Mouse (Mus musculus): ENCODE results near the gene Birc5. TPM values are rescaled to one million over a fixed set of nuclear protein-coding genes. Genes with fewer than 3 reads are reported as not detected.

Birc5 gene
- polyA plus RNA-seq, 1 experiment = 31.8 TPM

DNA sequence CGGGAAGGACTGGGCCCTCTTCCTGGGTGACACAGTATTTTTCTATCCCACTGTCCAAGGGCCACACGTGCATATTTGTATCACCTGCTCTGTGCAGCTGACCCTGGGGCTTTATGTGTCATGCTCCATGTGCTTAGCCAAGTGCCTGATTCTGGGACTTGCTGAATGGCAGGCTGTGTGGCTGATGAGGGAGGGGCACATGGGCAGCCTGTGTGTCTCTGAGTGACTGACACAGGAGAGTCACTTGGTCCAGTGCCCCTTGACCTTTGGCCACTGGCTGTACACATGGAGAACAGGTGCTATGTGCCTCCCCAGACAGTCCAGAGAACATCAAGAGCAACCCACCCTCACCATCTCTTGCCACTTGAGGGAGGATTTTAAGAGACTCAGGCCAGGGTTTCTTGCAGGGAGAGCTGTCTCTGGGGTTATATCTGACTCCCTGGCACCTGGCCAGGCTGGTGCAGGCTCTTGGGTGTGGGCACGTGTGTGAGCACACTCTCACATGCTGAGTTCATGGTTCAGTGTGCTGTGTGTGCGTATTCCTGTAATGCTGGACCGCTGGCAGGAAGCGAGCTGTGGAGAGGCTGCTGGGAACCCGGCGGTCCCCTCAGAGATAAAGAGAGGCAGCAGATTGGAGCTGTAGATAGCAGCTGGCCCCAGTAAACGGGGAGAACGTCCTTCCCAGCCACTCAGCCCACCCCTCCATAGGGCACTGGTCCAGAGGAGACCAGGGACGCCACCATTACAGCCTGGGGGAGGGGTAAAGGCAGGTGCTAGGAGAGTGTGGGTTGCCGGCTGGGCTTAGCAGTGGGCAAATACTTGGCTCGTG is 29.1 kb downstream of the Birc5 start:
- TF ChIP-seq CTCF (IDR thresholded peaks at IDR 0.05; ENCODE audit: borderline replicate concordance, extremely low read depth, insufficient read depth, insufficient read length) = no peak
- no peak for TF ChIP-seq POLR2A (IDR thresholded peaks at IDR 0.05; ENCODE audit: borderline replicate concordance, extremely low read depth, insufficient read depth, insufficient read length, poor library complexity, severe bottlenecking)
- peak; percentile 82 for DNase-seq (ENCODE audit: low read depth)

DNA sequence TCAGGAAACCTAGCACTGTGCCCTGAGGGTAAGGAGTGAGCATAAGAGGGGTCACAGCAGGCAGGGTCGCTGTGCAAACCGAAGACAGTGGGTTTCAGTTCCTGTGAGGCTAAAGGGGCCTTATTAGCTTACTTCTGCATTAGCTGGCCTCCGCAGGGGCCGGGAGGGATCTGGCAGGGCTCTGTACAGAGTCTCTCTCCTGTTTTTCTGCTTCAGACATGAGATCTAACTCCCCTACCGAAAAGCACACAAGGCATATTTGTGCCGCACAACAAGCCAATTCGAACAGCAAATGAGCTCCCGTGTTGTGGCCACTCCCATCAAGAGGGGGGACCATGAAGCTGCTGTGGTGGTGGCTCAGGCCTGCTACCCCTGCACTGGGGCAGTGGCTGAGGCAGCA is 29.8 kb downstream of the Birc5 start:
- DNase-seq (ENCODE audit: low read depth) = peak; percentile 64

DNA sequence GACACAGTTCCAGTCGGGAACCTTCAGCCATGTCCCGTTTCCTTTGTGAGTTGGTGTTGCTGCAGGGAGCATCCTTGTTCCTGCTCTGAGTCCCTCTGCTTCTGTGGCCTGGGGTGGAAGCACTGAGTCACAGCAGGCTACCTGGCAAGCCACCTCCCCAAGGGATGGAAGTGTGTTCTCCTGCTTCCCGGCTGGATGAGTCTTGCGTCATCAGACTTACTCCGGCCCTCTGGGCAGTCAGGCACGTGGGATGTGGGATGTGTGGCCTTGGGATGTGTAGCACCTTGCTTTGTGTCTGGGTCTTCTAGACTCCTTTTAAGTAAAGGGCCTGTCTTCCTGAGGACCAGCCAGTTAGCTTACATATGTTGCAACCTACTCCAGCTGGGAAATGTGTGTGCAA is 30.6 kb downstream of the Birc5 start:
- no peak for DNase-seq (ENCODE audit: low read depth)
- TF ChIP-seq POLR2A (IDR thresholded peaks at IDR 0.05; ENCODE audit: borderline replicate concordance, extremely low read depth, insufficient read depth, insufficient read length, poor library complexity, severe bottlenecking) (no peak), CTCF (IDR thresholded peaks at IDR 0.05; ENCODE audit: borderline replicate concordance, extremely low read depth, insufficient read depth, insufficient read length) (no peak)

More for the DNA sequence above, 29.8 kb downstream of the Birc5 start:
- TF ChIP-seq CTCF (IDR thresholded peaks at IDR 0.05; ENCODE audit: borderline replicate concordance, extremely low read depth, insufficient read depth, insufficient read length) (no peak), POLR2A (IDR thresholded peaks at IDR 0.05; ENCODE audit: borderline replicate concordance, extremely low read depth, insufficient read depth, insufficient read length, poor library complexity, severe bottlenecking) (no peak)

DNA sequence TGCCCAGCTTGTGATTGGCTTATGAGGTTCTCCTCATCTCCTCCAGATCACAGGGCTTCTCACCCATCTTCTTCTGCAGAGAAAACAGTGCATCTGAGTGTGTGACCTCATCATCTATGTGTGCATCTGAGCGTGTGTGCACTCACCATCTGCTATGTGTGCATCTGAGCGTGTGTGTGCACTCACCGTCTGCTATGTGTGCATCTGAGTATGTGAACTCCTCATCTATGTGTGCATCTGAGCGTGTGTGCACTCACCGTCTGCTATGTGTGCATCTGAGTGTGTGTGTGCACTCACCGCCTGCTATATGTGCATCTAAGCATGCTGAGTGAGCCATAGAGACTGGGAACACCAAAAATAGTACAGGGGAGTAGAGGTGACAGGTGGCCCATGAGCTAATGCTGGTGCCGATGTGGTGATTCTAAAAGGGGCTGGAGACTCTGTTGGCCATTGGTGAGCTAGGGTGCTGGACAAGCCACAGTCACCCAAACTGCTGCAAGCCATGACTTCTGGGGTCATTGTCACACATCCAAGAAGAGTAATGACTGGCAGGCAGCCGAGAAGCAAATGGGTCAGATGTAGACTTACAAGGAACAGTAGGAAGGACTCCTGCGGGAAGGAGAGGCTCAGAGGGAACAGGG is 31.4 kb downstream of the Birc5 start:
- no peak for TF ChIP-seq POLR2A (IDR thresholded peaks at IDR 0.05; ENCODE audit: borderline replicate concordance, extremely low read depth, insufficient read depth, insufficient read length, poor library complexity, severe bottlenecking)
- no peak for DNase-seq (ENCODE audit: low read depth)

DNA sequence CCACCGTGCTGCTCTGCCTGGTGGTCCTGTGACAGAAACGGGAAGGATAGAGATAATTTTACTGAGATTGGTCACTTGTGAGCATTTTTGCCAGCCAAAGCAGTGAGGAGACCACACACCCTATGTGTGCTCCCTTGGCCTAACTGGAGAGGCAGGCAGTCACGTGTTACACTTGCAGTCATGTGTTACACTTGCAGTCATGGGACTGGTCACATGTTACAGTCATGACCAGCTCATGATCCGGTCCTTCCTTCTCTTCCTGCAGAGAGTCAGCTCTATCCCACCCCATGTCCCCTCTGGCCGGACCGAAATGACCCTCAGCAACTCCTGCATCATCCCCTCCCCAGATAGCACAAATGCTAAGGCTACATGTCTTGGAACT is 31.9 kb downstream of the Birc5 start:
- no peak for DNase-seq (ENCODE audit: low read depth)
- TF ChIP-seq POLR2A (IDR thresholded peaks at IDR 0.05; ENCODE audit: borderline replicate concordance, extremely low read depth, insufficient read depth, insufficient read length, poor library complexity, severe bottlenecking) = no peak
- no peak for TF ChIP-seq CTCF (IDR thresholded peaks at IDR 0.05; ENCODE audit: borderline replicate concordance, extremely low read depth, insufficient read depth, insufficient read length)

DNA sequence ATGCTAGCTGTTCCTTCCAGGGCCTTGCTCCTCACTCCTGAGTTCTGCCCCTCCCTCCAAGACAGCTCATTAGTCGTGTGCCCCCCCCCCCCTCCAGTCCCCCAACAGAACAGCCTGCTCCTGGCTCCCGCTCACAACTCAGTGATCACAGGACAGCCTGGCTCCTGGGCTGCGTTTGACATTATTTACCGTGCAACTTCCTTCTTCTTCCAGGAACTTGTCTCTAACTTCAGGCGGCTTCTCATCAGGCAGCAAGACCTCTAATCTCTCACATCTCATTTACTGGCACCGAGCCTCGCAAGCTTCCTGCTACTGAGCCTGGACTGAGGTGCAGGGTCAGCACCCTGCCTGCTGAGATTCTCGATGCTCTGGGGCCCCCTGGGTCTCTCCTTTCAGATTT is 32.7 kb downstream of the Birc5 start:
- TF ChIP-seq CTCF (IDR thresholded peaks at IDR 0.05; ENCODE audit: borderline replicate concordance, extremely low read depth, insufficient read depth, insufficient read length) = no peak
- no peak for TF ChIP-seq POLR2A (IDR thresholded peaks at IDR 0.05; ENCODE audit: borderline replicate concordance, extremely low read depth, insufficient read depth, insufficient read length, poor library complexity, severe bottlenecking)
- DNase-seq (ENCODE audit: low read depth) = peak; percentile 18

DNA sequence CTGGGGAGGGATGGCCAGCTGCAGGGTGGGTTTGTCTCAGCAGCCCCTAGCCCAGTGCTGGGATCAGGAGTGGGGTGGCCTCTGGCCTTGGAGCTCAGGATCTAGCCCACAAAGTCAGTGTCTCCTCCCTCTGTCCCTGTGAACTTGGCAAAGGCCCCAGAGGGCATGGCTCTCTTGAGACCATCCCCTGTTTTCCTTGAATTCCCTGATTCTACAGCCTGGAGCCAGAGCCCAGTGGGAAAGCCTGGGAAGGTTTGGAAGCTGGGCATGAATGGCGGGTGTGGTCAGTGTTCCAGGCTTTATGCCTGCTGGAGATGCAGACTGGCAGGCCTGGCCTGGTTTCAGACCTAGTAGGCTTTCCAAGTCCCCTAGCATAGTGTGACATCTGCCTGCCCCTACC is 33.2 kb downstream of the Birc5 start:
- TF ChIP-seq POLR2A (IDR thresholded peaks at IDR 0.05; ENCODE audit: borderline replicate concordance, extremely low read depth, insufficient read depth, insufficient read length, poor library complexity, severe bottlenecking) (no peak), CTCF (IDR thresholded peaks at IDR 0.05; ENCODE audit: borderline replicate concordance, extremely low read depth, insufficient read depth, insufficient read length) (no peak)
- DNase-seq (ENCODE audit: low read depth) = no peak

DNA sequence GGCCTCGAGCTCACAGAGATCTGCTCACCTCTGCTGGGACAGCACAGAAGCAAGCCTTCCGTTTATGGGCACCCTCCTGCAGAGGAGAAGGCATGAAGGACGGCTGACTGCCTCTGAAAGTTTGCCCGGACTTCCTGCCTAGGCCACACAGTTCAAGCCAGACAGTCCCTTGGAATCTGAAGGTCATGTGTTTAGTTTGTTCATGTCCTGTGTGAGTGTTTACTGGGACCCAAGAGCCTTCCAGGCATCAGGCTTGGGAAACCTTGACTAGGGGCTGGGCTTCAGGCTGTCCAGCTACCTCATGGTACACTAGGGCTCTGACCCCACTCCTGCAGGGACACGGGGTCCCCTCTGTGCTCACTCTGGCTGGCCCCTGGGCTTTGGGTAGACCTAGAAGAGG is 36.9 kb downstream of the Birc5 start:
- no peak for DNase-seq (ENCODE audit: low read depth)
- TF ChIP-seq CTCF (IDR thresholded peaks at IDR 0.05; ENCODE audit: borderline replicate concordance, extremely low read depth, insufficient read depth, insufficient read length) (no peak), POLR2A (IDR thresholded peaks at IDR 0.05; ENCODE audit: borderline replicate concordance, extremely low read depth, insufficient read depth, insufficient read length, poor library complexity, severe bottlenecking) (no peak)

DNA sequence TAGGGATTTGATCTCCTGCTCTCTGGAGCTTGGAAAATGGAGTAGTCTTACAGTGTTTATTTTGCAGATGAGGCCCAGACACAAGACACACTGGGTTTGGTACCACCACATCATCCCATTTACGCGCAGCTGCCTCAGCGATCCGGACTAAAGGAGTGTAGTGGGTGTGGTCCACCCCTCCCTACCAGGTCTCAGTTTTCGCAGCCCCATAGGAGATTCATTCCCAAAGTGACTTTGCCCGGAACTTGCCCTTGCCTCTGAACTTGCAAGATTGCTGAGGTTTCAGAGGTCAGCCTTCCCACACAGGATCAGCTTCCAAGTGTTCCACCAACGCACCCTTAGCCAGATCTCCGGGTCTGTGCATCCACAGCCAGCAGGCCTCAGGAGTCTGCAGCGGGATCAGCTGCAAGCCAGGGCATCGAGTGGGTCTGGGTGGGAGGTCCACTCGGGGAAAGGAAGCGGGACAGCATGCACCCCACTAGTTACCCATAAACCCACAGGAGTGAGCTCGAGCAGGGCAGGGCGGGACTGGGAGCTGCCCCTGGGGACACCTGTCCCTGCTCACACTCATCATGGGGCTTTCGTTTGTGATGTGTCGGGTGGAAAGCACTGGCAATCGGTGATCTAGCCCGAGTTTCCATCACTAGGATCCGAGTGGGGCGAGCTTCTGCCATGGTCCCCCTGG is 39.3 kb downstream of the Birc5 start:
- TF ChIP-seq CTCF (IDR thresholded peaks at IDR 0.05; ENCODE audit: borderline replicate concordance, extremely low read depth, insufficient read depth, insufficient read length) = no peak
- TF ChIP-seq POLR2A (IDR thresholded peaks at IDR 0.05; ENCODE audit: borderline replicate concordance, extremely low read depth, insufficient read depth, insufficient read length, poor library complexity, severe bottlenecking) = no peak
- no peak for DNase-seq (ENCODE audit: low read depth)

DNA sequence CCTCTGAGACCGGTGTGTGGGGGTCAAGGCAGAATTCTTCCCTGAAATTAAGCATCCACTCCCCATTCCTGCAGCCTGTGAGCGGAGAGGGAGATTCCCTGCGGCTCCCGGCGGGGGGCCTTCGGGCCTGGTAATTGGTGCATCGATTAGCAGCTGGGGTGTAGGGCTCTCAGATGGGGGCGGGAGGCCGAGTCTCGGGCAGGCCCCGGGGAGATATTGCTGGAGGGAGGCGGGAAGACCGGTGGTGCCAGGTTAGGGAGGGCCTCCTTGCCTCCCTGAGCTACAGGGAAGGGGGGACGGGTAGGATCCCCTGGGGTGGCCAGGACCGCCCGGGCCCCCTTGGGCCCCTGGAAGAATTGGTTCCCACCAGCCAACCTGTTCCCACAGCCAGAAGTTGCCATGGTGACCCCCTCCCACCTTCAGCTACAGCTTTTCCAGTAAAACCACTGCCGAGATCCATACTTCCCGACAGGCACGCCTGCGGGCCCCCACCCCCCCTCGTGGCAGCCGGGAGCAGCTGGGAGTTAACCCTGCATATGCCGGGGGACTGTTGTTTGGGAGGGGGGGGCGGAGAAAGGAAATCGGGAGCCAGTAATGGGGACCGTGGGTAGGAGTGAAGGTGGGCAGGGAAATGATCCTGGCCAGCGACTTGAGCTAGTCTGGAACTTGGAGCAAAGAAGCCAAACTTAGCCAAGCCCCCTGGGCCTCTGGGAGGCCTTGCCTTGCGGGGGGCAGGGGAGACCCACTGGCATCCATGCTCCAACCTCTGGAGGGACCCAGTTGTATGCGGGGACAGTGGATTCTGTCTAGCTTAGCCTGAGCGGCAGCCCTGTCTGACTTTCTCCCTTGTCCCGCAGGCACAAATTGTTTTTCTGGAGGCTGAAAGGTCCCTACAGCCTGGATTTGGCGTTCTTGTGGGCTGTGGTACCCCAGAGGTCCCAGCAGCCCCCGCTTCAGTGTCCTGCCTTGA is 40.1 kb downstream of the Birc5 start:
- DNase-seq (ENCODE audit: low read depth) = peak; percentile 70
- no peak for TF ChIP-seq POLR2A (IDR thresholded peaks at IDR 0.05; ENCODE audit: borderline replicate concordance, extremely low read depth, insufficient read depth, insufficient read length, poor library complexity, severe bottlenecking)
- no peak for TF ChIP-seq CTCF (IDR thresholded peaks at IDR 0.05; ENCODE audit: borderline replicate concordance, extremely low read depth, insufficient read depth, insufficient read length)

All from brain, embryonic 14.5 days (tissue).